Mouse (Mus musculus): ENCODE measurements around the gene Ugt1a10. TPM values are rescaled to one million over a fixed set of nuclear protein-coding genes. Genes with fewer than 3 reads are reported as not detected.

Ugt1a10 gene
- polyA plus RNA-seq, 1 experiment from 2014 or later, result not detected

GRCm38 (mm10) chr1:88259643-88260024 is 204.4 kb downstream of the Ugt1a10 start:
- H3K27ac ChIP-seq (replicated peaks; ENCODE audit: low read depth, low read length), result no peak overlapping the region
- H3K9ac ChIP-seq (ENCODE audit: low read length), result no peak overlapping the region
- no peaks in the 10 kb centered on the region for H3K27me3 ChIP-seq (ENCODE audit: control insufficient read depth, insufficient read depth, low read length)
- H3K36me3 ChIP-seq (ENCODE audit: control insufficient read depth, insufficient read depth, low read length), result peaks cover 38% of the 10 kb centered on the region
- H3K4me2 ChIP-seq (ENCODE audit: low read depth, severe bottlenecking), result no peak overlapping the region
- H3K9me3 ChIP-seq (ENCODE audit: control insufficient read depth, low read length), result peaks cover 69% of the 10 kb centered on the region
- H3K4me1 ChIP-seq (ENCODE audit: control insufficient read depth, insufficient read depth, low read length), result no peaks in the 10 kb centered on the region
- H3K4me3 ChIP-seq (ENCODE audit: low read depth, low read length), result no peak overlapping the region
- DNase-seq (ENCODE audit: low spot score) (no peak), ATAC-seq (ENCODE audit: insufficient number of reproducible peaks, low FRiP score, low TSS enrichment, low read depth) (no peak)
- WGBS, result 81% methylated on average over 4 of the region's 4 CpGs

- Histone ChIP-seq H3K27ac (replicated peaks; ENCODE audit: low read depth, low read length) (no peak overlapping the region), H3K4me1 (ENCODE audit: control insufficient read depth, insufficient read depth, low read length) (no peaks in the 10 kb centered on the region), H3K4me3 (ENCODE audit: low read depth, low read length) (no peak overlapping the region), H3K9ac (ENCODE audit: low read length) (no peak overlapping the region), H3K27me3 (ENCODE audit: control insufficient read depth, insufficient read depth, low read length) (no peaks in the 10 kb centered on the region), H3K4me2 (ENCODE audit: low read depth, severe bottlenecking) (no peak overlapping the region), H3K9me3 (ENCODE audit: control insufficient read depth, low read length) (peaks cover 68% of the 10 kb centered on the region), H3K36me3 (ENCODE audit: control insufficient read depth, insufficient read depth, low read length) (peaks cover 42% of the 10 kb centered on the region)
- ATAC-seq (ENCODE audit: insufficient number of reproducible peaks, low FRiP score, low TSS enrichment, low read depth), result no peak
- WGBS, result 86% methylated on average over 6 of the region's 6 CpGs
- no peak for DNase-seq (ENCODE audit: low spot score)
These were observed 204.9 kb downstream of the Ugt1a10 start for GRCm38 (mm10) chr1:88260114-88260513.

GRCm38 (mm10) chr1:88260604-88261377 is 205.6 kb downstream of the Ugt1a10 start:
- WGBS, result 84% methylated on average over 10 of the region's 10 CpGs
- no peak overlapping the region for H3K4me2 ChIP-seq (ENCODE audit: low read depth, severe bottlenecking)
- no peak overlapping the region for H3K9ac ChIP-seq (ENCODE audit: low read length)
- no peaks in the 10 kb centered on the region for H3K27me3 ChIP-seq (ENCODE audit: control insufficient read depth, insufficient read depth, low read length)
- DNase-seq (ENCODE audit: low spot score), result no peak
- H3K9me3 ChIP-seq (ENCODE audit: control insufficient read depth, low read length), result peaks cover 62% of the 10 kb centered on the region
- H3K4me1 ChIP-seq (ENCODE audit: control insufficient read depth, insufficient read depth, low read length), result no peaks in the 10 kb centered on the region
- no peak for ATAC-seq (ENCODE audit: insufficient number of reproducible peaks, low FRiP score, low TSS enrichment, low read depth)
- H3K36me3 ChIP-seq (ENCODE audit: control insufficient read depth, insufficient read depth, low read length), result peaks cover 49% of the 10 kb centered on the region
- no peak overlapping the region for H3K27ac ChIP-seq (replicated peaks; ENCODE audit: low read depth, low read length)
- H3K4me3 ChIP-seq (ENCODE audit: low read depth, low read length), result no peak overlapping the region

- no peaks in the 10 kb centered on the region for H3K27me3 ChIP-seq (ENCODE audit: control insufficient read depth, insufficient read depth, low read length)
- WGBS, result 86% methylated on average over 7 of the region's 7 CpGs
- H3K27ac ChIP-seq (replicated peaks; ENCODE audit: low read depth, low read length), result no peak overlapping the region
- H3K36me3 ChIP-seq (ENCODE audit: control insufficient read depth, insufficient read depth, low read length), result peaks cover 58% of the 10 kb centered on the region
- H3K4me3 ChIP-seq (ENCODE audit: low read depth, low read length), result no peak overlapping the region
- peak; percentile 4; the same call in 1 of the 2 replicates for ATAC-seq (ENCODE audit: insufficient number of reproducible peaks, low FRiP score, low TSS enrichment, low read depth)
- H3K9ac ChIP-seq (ENCODE audit: low read length), result no peak overlapping the region
- no peak overlapping the region for H3K4me2 ChIP-seq (ENCODE audit: low read depth, severe bottlenecking)
- DNase-seq (ENCODE audit: low spot score), result no peak
- peaks cover 57% of the 10 kb centered on the region for H3K9me3 ChIP-seq (ENCODE audit: control insufficient read depth, low read length)
- no peaks in the 10 kb centered on the region for H3K4me1 ChIP-seq (ENCODE audit: control insufficient read depth, insufficient read depth, low read length)
These were observed 206.5 kb downstream of the Ugt1a10 start for GRCm38 (mm10) chr1:88261706-88262105.

GRCm38 (mm10) chr1:88262255-88262654 is 207.1 kb downstream of the Ugt1a10 start:
- no peak overlapping the region for H3K4me3 ChIP-seq (ENCODE audit: low read depth, low read length)
- WGBS, result 88% methylated on average over 4 of the region's 4 CpGs
- no peak overlapping the region for H3K4me2 ChIP-seq (ENCODE audit: low read depth, severe bottlenecking)
- H3K27me3 ChIP-seq (ENCODE audit: control insufficient read depth, insufficient read depth, low read length), result no peaks in the 10 kb centered on the region
- no peak overlapping the region for H3K9ac ChIP-seq (ENCODE audit: low read length)
- H3K36me3 ChIP-seq (ENCODE audit: control insufficient read depth, insufficient read depth, low read length), result peaks cover 64% of the 10 kb centered on the region
- DNase-seq (ENCODE audit: low spot score), result no peak
- H3K4me1 ChIP-seq (ENCODE audit: control insufficient read depth, insufficient read depth, low read length), result no peaks in the 10 kb centered on the region
- no peak overlapping the region for H3K27ac ChIP-seq (replicated peaks; ENCODE audit: low read depth, low read length)
- ATAC-seq (ENCODE audit: insufficient number of reproducible peaks, low FRiP score, low TSS enrichment, low read depth), result no peak
- H3K9me3 ChIP-seq (ENCODE audit: control insufficient read depth, low read length), result peaks cover 53% of the 10 kb centered on the region

GRCm38 (mm10) chr1:88262961-88263360 is 207.8 kb downstream of the Ugt1a10 start:
- Histone ChIP-seq H3K36me3 (ENCODE audit: control insufficient read depth, insufficient read depth, low read length) (peaks cover 71% of the 10 kb centered on the region), H3K9ac (ENCODE audit: low read length) (no peak overlapping the region), H3K4me3 (ENCODE audit: low read depth, low read length) (no peak overlapping the region), H3K9me3 (ENCODE audit: control insufficient read depth, low read length) (peaks cover 48% of the 10 kb centered on the region), H3K4me1 (ENCODE audit: control insufficient read depth, insufficient read depth, low read length) (no peaks in the 10 kb centered on the region), H3K4me2 (ENCODE audit: low read depth, severe bottlenecking) (no peak overlapping the region), H3K27me3 (ENCODE audit: control insufficient read depth, insufficient read depth, low read length) (no peaks in the 10 kb centered on the region), H3K27ac (replicated peaks; ENCODE audit: low read depth, low read length) (no peak overlapping the region)
- no peak for ATAC-seq (ENCODE audit: insufficient number of reproducible peaks, low FRiP score, low TSS enrichment, low read depth)
- no peak for DNase-seq (ENCODE audit: low spot score)
- 77% methylated on average over 6 of the region's 6 CpGs for WGBS

- ATAC-seq (ENCODE audit: insufficient number of reproducible peaks, low FRiP score, low TSS enrichment, low read depth) (no peak), DNase-seq (ENCODE audit: low spot score) (no peak)
- WGBS, result 92% methylated on average over 5 of the region's 5 CpGs
- H3K4me3 ChIP-seq (ENCODE audit: low read depth, low read length), result no peak overlapping the region
- no peak overlapping the region for H3K4me2 ChIP-seq (ENCODE audit: low read depth, severe bottlenecking)
- H3K4me1 ChIP-seq (ENCODE audit: control insufficient read depth, insufficient read depth, low read length), result no peaks in the 10 kb centered on the region
- H3K27ac ChIP-seq (replicated peaks; ENCODE audit: low read depth, low read length), result no peak overlapping the region
- peaks cover 79% of the 10 kb centered on the region for H3K36me3 ChIP-seq (ENCODE audit: control insufficient read depth, insufficient read depth, low read length)
- peaks cover 44% of the 10 kb centered on the region for H3K9me3 ChIP-seq (ENCODE audit: control insufficient read depth, low read length)
- H3K27me3 ChIP-seq (ENCODE audit: control insufficient read depth, insufficient read depth, low read length), result no peaks in the 10 kb centered on the region
- no peak overlapping the region for H3K9ac ChIP-seq (ENCODE audit: low read length)
These were observed 208.6 kb downstream of the Ugt1a10 start for GRCm38 (mm10) chr1:88263778-88264177.

GRCm38 (mm10) chr1:88264237-88264868 is 209.2 kb downstream of the Ugt1a10 start:
- H3K27me3 ChIP-seq (ENCODE audit: control insufficient read depth, insufficient read depth, low read length), result no peaks in the 10 kb centered on the region
- ATAC-seq (ENCODE audit: insufficient number of reproducible peaks, low FRiP score, low TSS enrichment, low read depth), result no peak
- no peak for DNase-seq (ENCODE audit: low spot score)
- no peak overlapping the region for H3K27ac ChIP-seq (replicated peaks; ENCODE audit: low read depth, low read length)
- H3K4me3 ChIP-seq (ENCODE audit: low read depth, low read length), result no peak overlapping the region
- H3K9me3 ChIP-seq (ENCODE audit: control insufficient read depth, low read length), result peaks cover 44% of the 10 kb centered on the region
- H3K4me1 ChIP-seq (ENCODE audit: control insufficient read depth, insufficient read depth, low read length), result no peaks in the 10 kb centered on the region
- H3K36me3 ChIP-seq (ENCODE audit: control insufficient read depth, insufficient read depth, low read length), result peaks cover 85% of the 10 kb centered on the region
- no peak overlapping the region for H3K9ac ChIP-seq (ENCODE audit: low read length)
- no peak overlapping the region for H3K4me2 ChIP-seq (ENCODE audit: low read depth, severe bottlenecking)
- WGBS, result 88% methylated on average over 7 of the region's 7 CpGs
